Mouse (Mus musculus): ENCODE results near the gene Gm21969.
A peak's percentile ranks its signal among the peaks of the same experiment; 100 is the strongest.

Gm21969 gene

DNA sequence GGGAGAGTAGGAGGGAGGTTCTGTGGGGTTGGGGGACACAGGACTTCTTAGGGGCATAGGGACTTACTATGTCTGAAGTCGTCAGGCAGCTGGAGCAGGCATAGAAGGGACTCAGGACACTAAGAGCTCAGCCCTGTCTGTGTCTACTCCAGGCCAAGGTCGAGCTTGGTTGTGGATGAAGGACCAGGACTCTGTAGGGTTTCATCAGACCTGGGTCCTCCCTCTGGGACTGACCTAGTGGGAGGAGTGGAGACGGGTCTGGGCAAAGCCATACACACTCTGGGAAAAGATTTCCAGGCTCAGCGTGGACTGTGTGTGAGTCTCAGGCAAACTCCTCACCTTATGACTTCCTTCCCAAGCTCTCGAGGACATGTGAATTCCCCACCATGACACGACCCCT is 16.8 kb downstream of the Gm21969 start:
- DNase-seq (ENCODE audit: low spot score): no peak

DNA sequence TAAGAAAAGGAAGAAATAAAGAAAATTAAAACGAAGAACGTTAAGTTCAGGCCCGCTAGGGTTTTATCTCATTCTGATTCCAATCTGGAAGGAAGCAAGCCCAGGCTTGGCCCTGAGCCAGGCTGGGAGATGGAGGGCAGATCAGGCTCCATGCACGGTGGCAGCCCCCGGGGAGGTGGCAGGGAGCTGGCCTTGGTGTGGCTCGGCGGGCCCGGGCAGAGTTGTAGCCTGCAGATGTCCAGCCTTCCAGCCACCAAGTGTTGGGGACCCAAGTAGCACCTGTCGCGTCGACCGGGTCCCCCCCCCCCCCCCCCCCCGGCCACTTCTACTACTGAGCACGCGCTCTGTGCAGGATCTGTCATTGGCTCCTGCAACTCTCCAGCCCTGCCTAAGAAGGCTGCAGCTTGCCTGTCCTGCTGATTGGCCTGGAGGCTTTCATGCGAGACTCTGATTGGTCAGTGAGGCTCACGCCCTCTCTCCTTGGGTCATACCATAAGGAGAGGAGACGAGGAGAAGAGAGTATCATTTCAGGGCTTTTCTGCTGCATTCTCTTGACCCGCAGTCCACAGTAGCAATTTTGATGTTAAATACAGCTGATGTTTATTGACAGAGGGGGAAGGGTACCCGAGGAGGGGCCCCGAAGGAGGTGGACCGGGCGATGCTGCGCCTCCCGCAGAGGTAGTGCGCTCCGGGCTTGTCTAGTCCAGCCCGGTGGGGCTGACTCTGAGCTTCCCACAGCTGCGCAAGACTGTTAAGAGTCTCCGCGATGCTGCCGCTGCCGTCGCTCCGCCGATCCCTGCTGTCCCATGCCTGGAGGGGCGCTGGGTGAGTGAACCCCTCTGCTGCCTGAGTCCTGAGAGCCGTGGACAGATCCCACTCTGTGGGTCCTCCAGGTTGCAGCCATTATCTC is 19.6 kb downstream of the Gm21969 start, which contains the start of gene Aldh4a1:
Gene Aldh4a1 (plus strand): TSS at position 494 of the 910 bp plus-strand sequence.
- DNase-seq (ENCODE audit: low spot score): peak; percentile 90

DNA sequence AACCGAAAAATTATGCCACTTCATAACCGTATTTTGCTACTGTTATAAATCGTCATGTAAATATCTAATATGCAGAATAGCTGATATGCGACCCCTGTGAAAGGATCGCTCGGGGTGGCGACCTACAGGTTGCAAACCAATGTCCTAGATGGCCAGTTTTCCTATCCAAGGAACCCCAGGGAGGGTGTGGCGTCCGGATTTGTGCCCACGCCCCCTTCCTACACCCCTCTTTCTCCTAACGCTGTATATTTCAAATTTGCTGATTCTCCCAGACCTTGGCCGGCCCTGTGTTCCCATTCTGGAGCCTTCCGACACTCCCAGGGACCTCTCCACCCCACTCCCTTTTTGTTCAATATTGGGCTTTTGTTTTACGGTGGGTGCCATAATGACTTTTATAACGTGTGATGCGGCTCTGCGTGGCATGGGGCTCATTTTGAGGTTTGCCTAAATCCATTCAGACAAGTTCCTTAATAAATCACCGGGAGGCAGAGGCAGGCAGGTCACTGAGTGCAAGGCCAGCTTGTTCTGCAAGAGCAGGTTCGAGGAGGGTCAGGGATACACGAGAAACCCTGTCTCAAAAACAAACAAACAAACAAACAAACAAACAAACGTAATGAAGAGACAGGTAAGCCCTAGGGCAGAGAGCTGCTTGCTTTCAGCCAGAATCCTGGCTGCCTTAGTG is 20.6 kb downstream of the Gm21969 start:
- no peak for DNase-seq (ENCODE audit: low spot score)

DNA sequence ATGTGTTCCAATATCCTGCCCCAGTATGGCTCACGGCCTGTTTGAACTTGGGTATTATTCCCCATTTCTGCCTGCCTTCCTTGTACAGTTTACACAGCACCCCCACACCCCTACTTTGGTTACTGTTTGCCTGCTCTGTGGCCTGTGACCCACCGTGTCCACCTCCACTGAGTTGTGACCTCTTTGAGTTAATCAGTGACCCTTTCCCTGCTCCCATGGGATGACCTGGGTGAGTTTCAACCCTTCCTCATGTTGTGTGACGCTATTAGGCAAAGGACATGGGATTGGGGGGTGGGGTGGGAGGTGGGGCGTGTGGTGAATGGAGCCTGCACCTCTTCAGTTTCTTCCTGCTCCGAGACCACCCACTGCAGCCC is 21.1 kb downstream of the Gm21969 start:
- no peak for DNase-seq (ENCODE audit: low spot score)

DNA sequence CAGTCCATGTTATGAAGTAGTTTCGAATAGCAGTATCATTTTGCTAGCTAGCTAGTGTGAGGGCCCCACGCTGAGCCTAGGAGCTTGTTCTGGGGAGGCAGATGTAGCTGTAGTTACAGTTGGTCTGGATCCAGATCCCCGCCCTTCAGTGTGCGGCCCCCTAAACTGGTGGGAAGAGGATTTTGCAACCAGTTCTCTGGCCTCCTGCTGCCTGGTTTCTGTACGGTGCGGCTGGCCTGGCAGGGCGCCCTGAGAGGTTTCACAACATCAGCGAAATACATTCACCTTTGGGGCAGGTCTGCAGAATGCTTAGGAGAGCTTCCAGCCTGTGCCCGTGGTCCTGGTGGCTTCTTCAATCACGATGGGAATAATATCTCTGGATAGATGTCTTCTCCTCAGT is 21.7 kb downstream of the Gm21969 start:
- peak; percentile 49 for DNase-seq (ENCODE audit: low spot score)

DNA sequence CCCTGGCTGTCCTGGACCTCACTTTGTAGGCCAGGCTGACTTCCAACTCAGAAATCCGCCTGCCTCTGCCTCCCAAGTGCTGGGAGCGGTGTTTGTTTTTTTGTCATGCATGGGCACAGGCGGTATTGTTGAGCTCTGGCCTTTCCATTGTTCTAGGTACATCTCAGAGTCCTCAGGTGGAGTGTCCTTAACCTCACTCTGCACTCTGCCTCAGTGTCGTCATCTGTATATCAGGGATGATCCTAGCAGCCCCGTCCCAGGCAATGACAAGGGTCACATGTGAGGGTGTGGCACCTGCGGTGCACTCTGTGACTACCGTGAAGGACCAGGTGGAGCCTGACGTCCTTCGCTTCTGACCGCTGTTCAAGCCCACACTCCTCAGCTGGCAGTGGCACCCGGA is 24.4 kb downstream of the Gm21969 start:
- no peak for DNase-seq (ENCODE audit: low spot score)

DNA sequence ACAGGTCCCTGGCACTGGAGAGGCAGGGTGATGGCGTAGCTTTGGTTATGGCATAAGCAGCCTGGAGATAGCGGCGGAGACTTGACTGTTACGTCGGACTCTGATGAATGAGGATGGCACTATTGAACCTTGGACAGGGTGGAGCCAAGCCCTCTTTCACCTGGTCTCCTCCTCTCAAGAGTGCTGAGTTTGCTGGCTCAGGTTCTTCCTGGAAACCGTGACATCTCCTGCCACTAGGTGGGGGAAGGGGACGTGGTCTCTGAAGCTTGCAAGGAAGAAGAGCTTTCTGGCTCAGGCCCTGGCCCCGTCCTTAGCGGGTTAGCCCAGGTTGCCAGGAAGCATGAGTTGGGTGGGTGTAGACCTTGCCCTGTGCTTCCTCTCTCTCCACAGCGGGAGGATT is 27.2 kb downstream of the Gm21969 start:
- no peak for DNase-seq (ENCODE audit: low spot score)

DNA sequence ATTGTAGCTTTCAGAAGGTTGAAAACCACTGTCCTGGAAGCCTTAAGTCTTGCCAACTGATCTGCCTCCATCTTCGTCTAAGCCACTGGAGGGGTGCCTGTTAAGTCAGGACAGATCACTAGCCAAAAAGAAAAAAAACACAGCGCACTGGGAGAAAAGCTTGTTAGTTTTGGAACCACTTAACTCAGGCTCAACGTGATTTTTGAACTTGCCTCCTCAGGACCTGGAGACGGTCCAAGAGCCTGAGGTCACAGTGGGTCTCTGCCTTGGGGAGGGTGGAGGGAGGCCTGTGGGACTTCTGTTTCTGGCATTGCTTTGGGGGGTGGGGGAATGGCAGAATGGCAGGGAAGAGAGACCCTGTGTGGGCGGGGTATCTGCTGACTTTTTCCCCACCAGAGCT is 28.2 kb downstream of the Gm21969 start:
- DNase-seq (ENCODE audit: low spot score): no peak

DNA sequence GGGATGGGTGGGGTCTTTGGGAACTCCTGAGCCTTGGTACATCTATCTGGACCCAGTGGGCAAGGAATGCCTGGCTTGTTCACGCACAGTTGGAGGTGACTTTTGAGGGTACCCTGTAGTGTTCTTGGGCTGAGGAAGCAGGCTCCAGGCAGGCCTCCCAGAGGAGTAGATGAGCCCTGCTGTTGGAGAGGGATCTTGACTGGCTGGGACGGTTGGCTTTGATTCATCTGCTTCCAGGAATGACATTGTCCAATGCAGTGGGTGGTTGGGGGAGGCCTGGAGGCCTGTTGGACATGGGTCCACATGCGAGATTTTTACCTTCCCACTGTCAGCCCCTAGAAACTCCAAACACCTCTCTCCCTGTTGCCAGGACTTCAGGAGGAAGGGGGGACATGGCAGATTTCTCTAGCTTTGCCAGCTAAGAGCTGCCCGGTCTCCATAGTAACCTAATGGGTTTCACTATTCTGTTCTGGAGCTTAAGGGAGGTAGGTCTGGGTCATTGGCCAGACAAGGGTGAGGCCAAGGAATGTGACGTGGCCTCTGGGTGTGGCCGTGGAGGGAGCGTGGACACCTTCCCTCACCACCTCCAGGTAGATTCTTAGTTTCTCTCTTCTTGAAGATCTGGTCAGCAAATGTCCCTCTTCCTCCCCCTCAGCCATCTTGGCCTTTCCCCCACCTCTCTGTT is 28.7 kb downstream of the Gm21969 start:
- DNase-seq (ENCODE audit: low spot score): no peak

DNA sequence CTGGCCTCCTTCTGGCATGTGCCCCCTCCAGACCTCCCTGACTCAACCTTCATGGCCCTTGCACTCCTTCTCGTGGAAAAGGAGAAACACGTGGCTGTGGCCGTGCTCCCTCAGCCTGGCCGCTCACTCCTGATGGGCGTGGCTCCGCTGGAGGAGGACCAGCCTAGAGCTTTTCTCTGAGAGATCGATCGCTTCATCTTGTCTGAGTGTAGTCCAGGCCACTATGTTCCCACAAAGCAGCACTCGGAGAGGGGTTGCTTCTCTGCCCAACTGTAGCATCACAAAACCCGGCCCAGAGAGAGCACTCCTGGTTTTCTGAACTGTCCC is 29.2 kb downstream of the Gm21969 start:
- DNase-seq (ENCODE audit: low spot score): no peak

DNA sequence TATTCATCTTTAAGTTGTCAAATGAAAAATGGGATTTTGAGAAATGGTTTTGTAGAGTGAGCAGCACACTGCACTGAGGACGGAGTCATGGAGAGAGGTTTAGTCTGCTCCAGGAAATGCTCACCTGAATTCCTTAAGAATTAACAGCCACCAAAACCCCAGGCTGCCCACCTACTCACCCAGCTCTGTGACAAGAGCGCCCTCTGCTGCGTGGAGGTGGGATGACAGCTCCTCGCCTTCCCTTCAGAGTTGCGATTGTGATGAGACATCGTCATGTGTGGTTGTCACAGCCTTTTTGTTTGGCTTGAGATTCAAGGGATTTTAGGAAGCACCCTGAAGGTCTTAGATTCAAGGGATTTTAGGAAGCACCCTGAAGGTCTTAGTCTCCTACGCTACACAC is 33.4 kb downstream of the Gm21969 start:
- DNase-seq (ENCODE audit: low spot score): peak; percentile 71

DNA sequence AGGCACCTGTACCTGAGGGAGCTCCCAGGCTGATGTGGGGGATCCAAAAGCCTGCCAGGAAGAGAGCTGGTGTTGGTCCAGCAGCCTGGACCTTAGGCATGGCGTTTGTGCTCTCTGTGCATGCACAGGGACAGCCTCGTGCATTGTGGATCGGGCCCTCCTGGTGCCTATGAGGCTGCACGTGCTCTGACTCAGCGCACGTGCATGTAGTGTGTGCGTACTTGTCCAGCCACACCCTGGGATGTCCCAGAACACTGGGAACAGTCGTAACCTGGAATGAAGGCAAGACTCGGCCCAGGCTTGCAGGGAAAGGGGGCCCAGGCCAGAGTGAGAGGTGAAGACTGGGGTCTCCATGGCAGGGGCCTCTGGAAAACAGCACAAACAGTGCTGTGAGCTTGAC is 34.9 kb downstream of the Gm21969 start:
- DNase-seq (ENCODE audit: low spot score): peak; percentile 22

DNA sequence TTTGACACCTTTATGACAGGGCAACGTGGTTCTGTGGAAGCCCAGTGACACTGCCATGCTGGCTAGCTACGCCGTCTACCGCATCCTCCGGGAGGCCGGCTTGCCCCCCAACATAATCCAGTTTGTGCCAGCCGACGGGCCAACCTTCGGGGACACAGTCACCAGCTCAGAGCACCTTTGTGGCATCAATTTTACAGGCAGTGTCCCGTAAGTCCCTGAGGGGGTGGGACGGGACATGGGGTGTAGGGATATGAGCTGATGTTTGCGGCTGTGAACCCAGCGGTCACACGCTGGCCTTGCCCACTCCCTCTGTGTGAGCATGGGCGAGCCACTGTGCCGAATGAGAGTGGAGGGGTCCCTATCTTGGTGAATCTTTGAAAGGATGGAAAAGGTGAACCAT is 35.4 kb downstream of the Gm21969 start:
- DNase-seq (ENCODE audit: low spot score): no peak

DNA sequence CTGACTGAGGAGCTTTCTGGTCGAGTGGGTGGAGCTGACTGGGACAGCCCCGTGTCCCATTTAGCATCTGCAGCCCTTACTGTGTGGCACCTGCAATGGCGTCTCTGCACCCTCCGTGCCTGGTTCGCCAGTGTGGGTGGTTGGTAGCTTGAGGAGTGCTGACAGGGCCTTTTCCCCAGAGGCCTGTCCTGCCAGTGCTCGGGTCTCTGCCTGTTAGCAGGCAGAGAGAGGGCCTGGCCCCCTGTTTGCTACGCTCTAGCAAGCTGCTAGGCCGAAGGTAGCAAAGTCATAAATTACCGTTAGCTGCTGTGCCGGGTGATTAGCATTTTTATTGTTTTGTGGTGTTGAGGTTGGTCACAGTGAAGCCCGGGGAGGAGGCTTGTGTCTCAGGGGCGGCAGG is 36.8 kb downstream of the Gm21969 start:
- no peak for DNase-seq (ENCODE audit: low spot score)

DNA sequence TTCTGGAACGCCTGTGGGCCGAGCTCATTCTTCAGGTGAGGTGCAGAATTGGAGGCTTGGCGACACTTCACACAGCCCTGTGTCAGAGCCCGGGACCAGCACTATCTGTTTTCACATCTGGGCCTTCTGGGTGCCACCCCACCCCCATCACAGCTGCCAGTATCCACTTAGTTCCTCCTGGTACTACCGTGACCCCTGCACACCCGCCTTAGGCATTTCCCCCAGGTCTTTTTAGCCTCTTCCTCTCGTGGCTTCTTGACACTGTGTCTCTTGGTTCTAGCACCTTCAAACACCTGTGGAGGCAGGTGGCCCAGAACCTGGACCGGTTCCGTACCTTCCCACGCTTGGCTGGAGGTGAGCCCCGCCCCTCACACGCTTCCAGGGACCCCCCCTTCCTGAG is 37.3 kb downstream of the Gm21969 start:
- no peak for DNase-seq (ENCODE audit: low spot score)

DNA sequence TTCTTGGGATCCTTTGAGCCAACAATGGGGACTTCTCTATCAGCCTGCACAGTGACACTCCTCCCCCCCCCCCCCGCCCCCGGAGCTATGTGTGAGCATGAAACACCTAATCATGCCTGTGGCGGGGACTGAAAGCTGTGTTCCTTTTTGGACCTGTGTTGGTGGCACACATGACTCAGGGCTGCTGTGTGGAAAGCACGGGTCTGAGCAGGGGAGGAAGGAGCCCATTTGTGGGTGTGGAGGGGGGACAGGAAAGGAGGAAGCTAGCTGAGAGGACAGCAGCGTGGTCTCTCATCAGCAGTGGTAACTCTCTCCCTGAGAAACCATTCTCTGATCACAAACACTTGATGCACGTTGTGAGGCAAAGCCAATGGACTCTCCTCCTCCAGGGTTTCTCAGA is 37.8 kb downstream of the Gm21969 start:
- DNase-seq (ENCODE audit: low spot score): no peak

DNA sequence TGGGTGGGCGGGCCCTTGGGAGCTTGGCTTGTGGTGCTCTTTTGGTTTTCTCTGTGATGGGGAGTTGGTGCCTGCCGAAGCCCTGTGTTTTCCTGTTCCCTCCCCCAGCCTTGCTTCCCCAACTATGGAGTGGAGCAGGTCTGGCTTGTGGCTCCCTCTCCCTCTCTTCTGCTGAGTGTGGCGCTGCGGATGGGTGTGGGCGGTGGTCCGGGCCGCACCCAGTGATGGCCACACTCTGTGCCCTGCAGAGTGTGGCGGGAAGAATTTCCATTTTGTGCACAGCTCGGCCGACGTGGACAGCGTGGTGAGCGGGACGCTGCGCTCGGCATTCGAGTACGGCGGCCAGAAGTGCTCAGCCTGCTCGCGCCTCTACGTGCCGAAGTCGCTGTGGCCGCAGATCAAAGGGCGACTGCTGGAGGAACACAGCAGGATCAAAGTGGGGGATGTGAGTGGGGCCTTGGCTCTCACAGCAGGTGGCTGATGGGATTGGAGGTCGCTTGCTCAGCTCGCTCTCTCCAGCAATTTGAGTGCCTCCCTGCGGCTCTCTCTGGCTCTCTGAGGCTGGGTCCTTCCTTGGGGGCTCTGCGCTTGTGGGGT is 38.9 kb downstream of the Gm21969 start:
- no peak for DNase-seq (ENCODE audit: low spot score)

DNA sequence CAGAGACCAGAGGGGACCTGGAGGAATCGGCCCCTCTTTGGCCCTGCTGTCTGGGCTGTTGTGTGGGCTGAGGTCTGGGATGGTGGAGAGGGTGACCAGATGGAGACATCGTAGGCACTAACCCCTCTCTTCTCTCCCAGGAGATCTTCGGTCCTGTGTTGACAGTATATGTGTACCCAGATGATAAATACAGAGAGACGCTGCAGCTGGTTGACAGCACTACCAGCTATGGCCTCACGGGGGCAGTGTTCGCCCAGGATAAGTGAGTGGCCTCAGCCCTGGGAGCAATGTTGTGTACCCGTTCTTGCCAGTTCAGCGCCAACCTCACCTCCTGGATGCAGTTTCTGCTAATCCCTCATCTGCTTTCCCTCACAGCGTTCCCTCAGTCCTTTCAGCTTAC is 41.0 kb downstream of the Gm21969 start:
- peak; percentile 80 for DNase-seq (ENCODE audit: low spot score)

DNA sequence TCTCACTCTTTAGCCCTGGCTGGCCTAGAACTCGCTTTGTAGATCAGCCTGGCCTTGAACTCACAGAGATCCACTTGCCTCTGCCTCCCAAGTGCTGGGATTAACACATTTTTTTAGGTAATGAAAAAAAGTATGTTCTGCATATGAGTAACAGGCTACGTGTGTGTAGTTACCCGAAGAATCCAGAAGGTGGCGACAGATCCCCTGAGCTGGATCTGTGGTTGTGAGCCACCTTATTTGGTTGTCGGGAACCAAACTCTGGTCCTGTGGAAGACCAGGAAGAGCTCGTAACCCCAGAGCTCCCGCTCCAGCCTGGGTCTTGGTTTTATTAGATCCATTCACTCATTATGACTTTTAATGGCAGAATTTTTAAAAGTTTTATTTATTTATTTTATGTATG is 43.9 kb downstream of the Gm21969 start:
- DNase-seq (ENCODE audit: low spot score): no peak

DNA sequence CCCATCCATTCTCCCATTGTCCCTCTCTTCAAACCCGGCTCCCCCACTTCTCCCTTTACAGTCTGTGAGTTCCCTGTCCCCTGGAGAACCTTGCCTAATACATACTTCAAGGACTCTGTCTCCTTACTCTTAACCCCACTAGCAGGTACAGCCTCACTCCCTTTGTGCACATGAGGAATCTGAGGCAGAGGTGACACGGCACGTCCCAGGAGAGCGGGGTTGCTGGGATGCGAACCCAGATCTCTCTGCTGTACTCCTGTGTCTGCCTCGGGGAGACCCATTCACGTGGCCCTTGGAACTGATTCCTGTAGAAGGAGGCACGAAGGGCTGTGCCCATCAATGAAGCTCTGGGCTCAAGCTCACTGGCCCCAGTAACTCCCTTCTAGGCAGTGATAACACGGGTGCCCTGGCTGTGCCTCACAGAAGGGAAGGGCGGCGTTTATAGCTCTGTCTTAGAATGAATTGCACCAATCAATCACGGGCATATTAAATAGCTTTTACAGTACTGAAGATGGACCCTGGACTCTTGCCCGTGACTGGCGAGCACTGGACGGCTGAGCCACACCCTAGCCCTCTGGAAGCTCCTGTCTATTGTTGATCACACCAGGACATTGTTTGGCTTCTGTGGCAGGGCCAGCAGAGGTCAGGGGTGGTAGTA is 47.2 kb downstream of the Gm21969 start:
- no peak for DNase-seq (ENCODE audit: low spot score)

DNA sequence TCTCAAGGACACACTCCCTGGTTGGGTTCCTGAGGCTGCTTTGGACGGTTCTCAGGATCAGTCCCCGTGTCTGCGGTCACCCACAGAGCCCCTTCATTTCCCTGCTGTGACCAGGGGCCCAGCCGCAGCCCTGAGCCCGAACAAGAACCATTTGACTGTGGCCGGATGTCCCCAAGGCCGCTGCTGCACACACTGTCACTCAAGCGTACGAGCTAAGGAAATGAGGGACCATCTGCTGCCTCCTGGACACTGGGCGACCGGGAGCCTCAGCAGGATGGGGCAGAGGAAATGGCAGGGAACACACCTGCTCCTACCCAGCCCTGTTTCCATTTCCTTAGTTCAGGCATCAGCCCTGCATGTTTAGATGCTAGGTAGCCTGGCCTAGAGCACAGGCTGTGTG is 47.9 kb downstream of the Gm21969 start:
- no peak for DNase-seq (ENCODE audit: low spot score)

DNA sequence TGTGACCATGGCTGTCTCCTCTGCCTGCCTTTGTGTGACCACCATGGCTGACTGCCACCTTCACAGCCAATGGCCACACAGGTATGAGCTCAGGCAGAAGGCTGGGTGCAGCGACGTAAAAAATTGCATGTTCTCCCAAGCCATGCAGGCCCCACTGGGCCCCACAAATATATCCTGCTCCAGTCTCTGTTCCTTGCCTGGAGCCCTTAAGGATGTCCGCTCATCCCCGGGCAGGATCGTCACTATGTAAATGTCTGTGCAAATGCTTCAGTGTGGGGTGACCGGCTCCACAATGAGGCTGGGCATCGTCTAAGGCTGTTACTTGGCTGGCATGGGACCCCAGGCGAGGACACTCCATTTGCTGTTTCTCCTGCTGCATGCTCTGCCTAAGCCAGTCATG is 50.3 kb downstream of the Gm21969 start, which contains the start of gene Tas1r2:
Gene Tas1r2 (plus strand): TSS at position 301 of the 400 bp plus-strand sequence.
- DNase-seq (ENCODE audit: low spot score): no peak
